Mouse (Mus musculus) midbrain, embryonic 11.5 days (tissue): ENCODE data around the gene Smad3. TPM values are rescaled to one million over a fixed set of nuclear protein-coding genes. Genes with fewer than 3 reads are reported as not detected.

Source experiments
- ATAC-seq: fragments of 200-750 bp; cut with Nextera tagmentation; 2 replicates; pipeline ENCODE4 v1.8.0; 2017; ENCODE audit warnings: moderate TSS enrichment, moderate library complexity; ENCODE audit not compliant: low FRiP score
- DNase-seq: peaks from one replicate; pipeline ENCODE4 v3.0.0; 2015; ENCODE audit warnings: low spot score; ENCODE audit errors: missing footprints
- H3K27ac ChIP-seq: fragments of 300-500 bp; sonication (generic); 2 replicates; pipeline ENCODE4 v1.5.1; 2014; ENCODE audit warnings: low read depth, low read length
- H3K27me3 ChIP-seq: fragments of 300-500 bp; sonication (generic); 2 replicates; pipeline ENCODE4 v1.6.1; 2014; ENCODE audit warnings: mild to moderate bottlenecking, low read length, moderate library complexity, mixed read lengths; ENCODE audit not compliant: control insufficient read depth, insufficient read depth
- H3K36me3 ChIP-seq: fragments of 300-500 bp; sonication (generic); 2 replicates; pipeline ENCODE4 v1.6.1; 2014; ENCODE audit warnings: mild to moderate bottlenecking, low read length, moderate library complexity, mixed read lengths; ENCODE audit not compliant: control insufficient read depth, insufficient read depth
- H3K4me1 ChIP-seq: fragments of 300-500 bp; sonication (generic); 2 replicates; pipeline ENCODE4 v1.6.1; 2014; ENCODE audit warnings: low read length; ENCODE audit not compliant: control insufficient read depth, insufficient read depth
- H3K4me2 ChIP-seq: fragments of 300-500 bp; sonication (generic); 2 replicates; pipeline ENCODE4 v1.6.1; 2014; ENCODE audit warnings: mild to moderate bottlenecking, moderate library complexity
- H3K4me3 ChIP-seq: fragments of 300-500 bp; sonication (generic); 2 replicates; pipeline ENCODE4 v1.5.1; 2014; ENCODE audit warnings: low read depth, low read length
- H3K9ac ChIP-seq: fragments of 300-500 bp; sonication (generic); 2 replicates; pipeline ENCODE4 v1.6.1; 2014; ENCODE audit warnings: low read length
- H3K9me3 ChIP-seq: fragments of 300-500 bp; sonication (generic); 2 replicates; pipeline ENCODE4 v1.6.1; 2016; ENCODE audit warnings: low read length; ENCODE audit not compliant: control insufficient read depth
- WGBS: fragments of 180-500 bp; shearing (Covaris S2); extraction: QIAGEN DNeasy Blood & Tissue Kit; methylation state at CpG from one replicate; pipeline ENCODE4 v1.1.7; 2014; 5-methylcytosine and 5-hydroxymethylcytosine counted together
- polyA plus RNA-seq: library from polyadenylated mRNA; unstranded; fragments of >200 nt; fragmentation: Nextera tagmentation; extraction: Ambion mirVana; gene quantifications from 2 replicates; pipeline ENCODE4 v1.2.1, GENCODE M21; 2014

Gene Smad3
- polyA plus RNA-seq, 1 experiment from 2014 or later = 16.5 TPM

GRCm38 (mm10) chr9:63663222-63663621 is 94.6 kb downstream of the Smad3 start:
- DNase-seq (no peak), ATAC-seq (no peak)
- Histone ChIP-seq H3K9me3 (no peaks in the 10 kb centered on the region), H3K4me1 (peaks cover 16% of the 10 kb centered on the region), H3K27ac (no peak overlapping the region), H3K27me3 (no peaks in the 10 kb centered on the region), H3K9ac (no peak overlapping the region), H3K36me3 (peaks cover 9% of the 10 kb centered on the region), H3K4me3 (no peak overlapping the region), H3K4me2 (no peak overlapping the region)
- WGBS = 70% methylated on average over 10 of the region's 10 CpGs

- H3K27ac ChIP-seq = no peak overlapping the region
Observed at GRCm38 (mm10) chr9:63662759-63663158, 95.0 kb downstream of the Smad3 start.

DNA sequence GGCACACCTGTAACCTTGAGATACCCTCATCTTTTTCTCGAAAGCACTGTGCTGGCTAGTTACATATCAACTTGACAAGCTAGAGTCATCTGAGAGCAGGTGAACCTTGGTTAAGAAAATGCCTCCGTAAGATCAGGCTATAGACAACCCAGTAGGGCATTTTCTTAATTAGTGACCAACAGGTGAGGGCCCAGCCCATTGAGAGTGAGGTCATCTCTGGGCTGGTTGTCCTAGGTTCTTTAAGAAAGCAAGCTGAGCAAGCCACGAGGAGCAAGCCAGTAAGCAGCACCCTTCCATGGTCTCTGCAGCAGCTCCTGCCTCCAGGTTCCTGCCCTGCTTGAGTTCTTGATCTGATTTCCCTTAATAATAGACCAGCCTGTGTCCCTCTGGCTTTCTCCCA is 97.1 kb downstream of the Smad3 start:
- H3K36me3 ChIP-seq = peaks cover 9% of the 10 kb centered on the region
- WGBS = 94% methylated on average over 3 of the region's 3 CpGs
- no peak overlapping the region for H3K27ac ChIP-seq
- no peaks in the 10 kb centered on the region for H3K27me3 ChIP-seq
- no peak overlapping the region for H3K4me2 ChIP-seq
- peaks cover 8% of the 10 kb centered on the region for H3K4me1 ChIP-seq
- no peak overlapping the region for H3K9ac ChIP-seq
- H3K4me3 ChIP-seq = no peak overlapping the region
- no peaks in the 10 kb centered on the region for H3K9me3 ChIP-seq
- ATAC-seq (no peak), DNase-seq (no peak)

More at GRCm38 (mm10) chr9:63662759-63663158, 95.0 kb downstream of the Smad3 start:
- H3K36me3 ChIP-seq = peaks cover 9% of the 10 kb centered on the region
- H3K9me3 ChIP-seq = no peaks in the 10 kb centered on the region
- peaks cover 16% of the 10 kb centered on the region for H3K4me1 ChIP-seq
- no peaks in the 10 kb centered on the region for H3K27me3 ChIP-seq
- DNase-seq (no peak), ATAC-seq (no peak)
- 87% methylated on average over 7 of the region's 7 CpGs for WGBS
- no peak overlapping the region for H3K4me3 ChIP-seq
- H3K9ac ChIP-seq = no peak overlapping the region
- no peak overlapping the region for H3K4me2 ChIP-seq

DNA sequence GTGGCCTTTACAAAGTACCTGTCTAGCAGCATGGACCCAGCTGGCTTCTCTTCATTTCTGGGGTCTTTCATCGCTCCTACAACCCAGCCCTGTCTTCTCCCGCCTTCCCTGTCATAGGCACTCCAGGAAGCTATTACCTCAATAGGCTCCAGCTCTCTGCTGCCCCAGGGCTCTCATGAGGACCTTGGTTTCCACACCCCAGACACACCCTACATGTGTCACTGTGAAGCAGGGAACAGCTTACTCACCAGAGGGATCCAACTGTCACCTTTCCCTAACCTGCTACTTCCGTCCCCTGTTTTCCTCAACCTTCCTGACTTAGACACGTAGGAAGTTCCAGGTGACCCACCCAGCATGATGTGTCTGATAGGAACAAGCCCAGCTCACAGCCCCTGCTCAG is 97.7 kb downstream of the Smad3 start:
- no peak for ATAC-seq

GRCm38 (mm10) chr9:63658970-63659371 is 98.8 kb downstream of the Smad3 start:
- H3K4me2 ChIP-seq = no peak overlapping the region
- no peak overlapping the region for H3K27ac ChIP-seq
- 89% methylated on average over 5 of the region's 5 CpGs for whole genome bisulfite sequencing
- no peak overlapping the region for H3K9ac ChIP-seq
- ATAC-seq (no peak), DNase-seq (no peak)
- peaks cover 7% of the 10 kb centered on the region for H3K36me3 ChIP-seq
- no peaks in the 10 kb centered on the region for H3K27me3 ChIP-seq
- peaks cover 2% of the 10 kb centered on the region; the same call in 1 of the 2 replicates for H3K4me1 ChIP-seq
- H3K9me3 ChIP-seq = no peaks in the 10 kb centered on the region
- no peak overlapping the region for H3K4me3 ChIP-seq

More for the DNA sequence above, 97.7 kb downstream of the Smad3 start:
- no peaks in the 10 kb centered on the region for H3K9me3 ChIP-seq
- peaks cover 3% of the 10 kb centered on the region; the same call in 1 of the 2 replicates for H3K4me1 ChIP-seq
- no peak for DNase-seq
- H3K36me3 ChIP-seq = peaks cover 7% of the 10 kb centered on the region
- no peak overlapping the region for H3K4me2 ChIP-seq
- 94% methylated on average over 4 of the region's 4 CpGs for WGBS
- no peak overlapping the region for H3K27ac ChIP-seq
- H3K4me3 ChIP-seq = no peak overlapping the region
- no peaks in the 10 kb centered on the region for H3K27me3 ChIP-seq
- H3K9ac ChIP-seq = no peak overlapping the region

- no peak overlapping the region for H3K4me2 ChIP-seq
- H3K27ac ChIP-seq = no peak overlapping the region
- ATAC-seq = no peak
- H3K9ac ChIP-seq = no peak overlapping the region
- H3K9me3 ChIP-seq = no peaks in the 10 kb centered on the region
- peaks cover 7% of the 10 kb centered on the region for H3K36me3 ChIP-seq
- no peak overlapping the region for H3K4me3 ChIP-seq
- no peaks in the 10 kb centered on the region for H3K27me3 ChIP-seq
- WGBS = 92% methylated on average over 9 of the region's 9 CpGs
- no peak for DNase-seq
- peaks cover 7% of the 10 kb centered on the region for H3K4me1 ChIP-seq
Observed at GRCm38 (mm10) chr9:63658436-63658835, 99.4 kb downstream of the Smad3 start.

DNA sequence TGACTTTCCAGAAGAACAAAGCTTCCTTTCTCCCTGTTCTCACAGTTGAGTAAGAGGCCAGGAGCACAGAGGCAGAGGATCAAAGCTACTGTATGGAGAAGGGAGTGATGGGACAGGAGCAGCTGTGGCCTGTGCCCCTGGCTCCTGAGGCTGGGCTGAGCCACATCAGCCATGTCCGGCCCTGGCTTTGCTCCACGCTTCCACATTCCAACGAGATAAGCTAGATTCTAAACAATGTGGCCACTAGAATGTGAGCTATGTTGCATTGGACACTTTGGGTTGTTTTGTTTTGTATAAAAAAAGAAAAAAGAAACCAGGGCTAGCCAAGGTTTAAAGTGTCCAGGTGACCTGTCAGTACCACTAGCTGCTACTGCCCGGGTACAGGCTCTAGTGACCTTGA is 100.6 kb downstream of the Smad3 start:
- Histone ChIP-seq H3K9me3 (no peaks in the 10 kb centered on the region), H3K4me2 (no peak overlapping the region), H3K4me1 (peaks cover 13% of the 10 kb centered on the region), H3K9ac (no peak overlapping the region), H3K36me3 (peaks cover 10% of the 10 kb centered on the region), H3K27ac (no peak overlapping the region), H3K27me3 (no peaks in the 10 kb centered on the region), H3K4me3 (no peak overlapping the region)
- ATAC-seq (no peak), DNase-seq (no peak)
- WGBS = 86% methylated on average over 4 of the region's 4 CpGs

GRCm38 (mm10) chr9:63655092-63655491 is 102.7 kb downstream of the Smad3 start:
- Histone ChIP-seq H3K36me3 (peaks cover 10% of the 10 kb centered on the region), H3K9me3 (no peaks in the 10 kb centered on the region), H3K9ac (no peak overlapping the region), H3K4me3 (no peak overlapping the region), H3K4me2 (no peak overlapping the region), H3K4me1 (peaks cover 13% of the 10 kb centered on the region), H3K27me3 (no peaks in the 10 kb centered on the region), H3K27ac (no peak overlapping the region)
- no peak for ATAC-seq
- peak; percentile 74 for DNase-seq
- whole genome bisulfite sequencing = 86% methylated on average over 1 of the region's 1 CpGs

DNA sequence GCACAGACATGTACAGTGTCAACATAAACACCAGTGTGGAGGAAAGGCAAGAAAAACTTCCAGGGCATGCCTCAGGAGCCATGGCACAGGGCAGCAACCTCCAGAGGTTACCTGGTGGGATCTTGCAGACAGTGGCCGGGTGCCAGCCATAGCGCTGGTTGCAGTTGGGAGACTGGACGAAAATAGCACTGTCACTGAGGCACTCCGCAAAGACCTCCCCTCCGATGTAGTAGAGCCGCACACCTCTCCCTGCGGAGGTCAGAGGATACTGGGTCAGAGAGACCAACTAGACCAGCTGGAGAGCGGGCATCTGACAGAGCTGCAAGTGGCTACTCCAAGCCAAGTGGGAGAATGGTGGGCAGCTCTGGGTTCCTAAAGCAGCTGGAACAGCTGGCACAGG is 103.2 kb downstream of the Smad3 start:
- H3K4me3 ChIP-seq = no peak overlapping the region
- no peak overlapping the region for H3K27ac ChIP-seq
- WGBS = 93% methylated on average over 8 of the region's 8 CpGs
- no peak overlapping the region for H3K9ac ChIP-seq
- H3K4me1 ChIP-seq = peaks cover 13% of the 10 kb centered on the region
- H3K36me3 ChIP-seq = peaks cover 13% of the 10 kb centered on the region
- no peaks in the 10 kb centered on the region for H3K9me3 ChIP-seq
- no peak for ATAC-seq
- no peak overlapping the region for H3K4me2 ChIP-seq
- peak; percentile 84 for DNase-seq
- no peaks in the 10 kb centered on the region for H3K27me3 ChIP-seq
